Mouse (Mus musculus) naive thymus-derived CD4-positive, alpha-beta T cell, adult 2 months (primary cell): ENCODE measurements around the gene Cers6.

Source experiments
- DNase-seq: peaks from one replicate; pipeline ENCODE4 v3.0.0-alpha.2; 2011; ENCODE audit warnings: low read depth

The Cers6 gene

DNA sequence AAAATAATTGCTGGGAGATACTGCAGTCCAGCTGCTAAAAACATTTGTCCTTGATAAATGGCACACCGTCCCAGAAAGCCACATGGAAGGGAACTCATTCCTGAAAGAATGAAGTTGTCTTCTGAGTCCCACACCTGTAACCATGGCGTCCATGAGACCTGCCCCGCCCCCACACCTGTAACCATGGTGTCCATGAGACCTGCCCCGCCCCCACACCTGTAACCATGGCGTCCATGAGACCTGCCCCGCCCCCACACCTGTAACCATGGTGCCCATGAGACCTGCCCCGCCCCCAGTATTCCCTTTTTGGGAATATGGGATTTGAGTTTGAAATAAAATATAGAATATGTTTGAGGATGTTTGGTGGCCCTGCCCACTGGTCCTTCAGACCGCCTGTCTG, 106.8 kb downstream of the Cers6 start:
- no peak for DNase-seq

DNA sequence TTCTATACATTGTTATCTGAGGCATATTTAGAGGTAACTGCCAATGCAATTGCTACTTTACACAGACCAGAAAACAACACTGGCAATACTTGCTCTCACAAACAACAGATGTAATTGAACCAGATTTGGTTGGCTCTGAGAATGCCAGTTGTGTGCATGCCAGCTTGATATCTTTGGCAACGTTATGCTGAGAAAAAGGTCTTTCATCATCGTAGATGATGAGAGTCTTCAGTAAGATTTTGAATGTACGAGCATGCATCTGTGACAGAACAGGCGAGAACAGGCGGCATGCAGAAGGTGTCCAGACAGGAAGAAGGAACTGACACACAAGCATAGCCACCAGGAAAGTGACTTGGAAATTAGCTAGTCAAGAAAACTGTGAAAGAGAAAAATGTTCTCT, 110.6 kb downstream of the Cers6 start:
- DNase-seq, result no peak

DNA sequence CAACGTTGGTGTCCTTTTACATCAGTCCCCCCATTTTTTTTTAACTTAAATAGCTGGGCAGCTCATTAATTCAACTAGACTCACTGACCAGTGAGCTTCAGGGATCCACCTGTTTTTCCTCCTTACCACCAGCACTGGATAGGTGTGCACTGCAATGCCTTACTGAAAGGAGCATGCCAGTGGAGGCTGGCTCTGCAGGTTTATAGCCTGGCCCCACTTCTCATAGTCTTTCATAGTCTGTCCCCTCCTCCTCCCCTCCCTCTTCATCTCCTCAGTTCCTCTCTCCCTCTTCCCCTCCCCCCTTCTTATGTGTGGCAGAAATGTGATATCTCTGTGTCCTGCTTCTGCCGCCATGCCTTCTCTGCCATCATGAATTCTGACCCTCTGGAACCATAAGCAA, 112.5 kb downstream of the Cers6 start:
- no peak for DNase-seq

DNA sequence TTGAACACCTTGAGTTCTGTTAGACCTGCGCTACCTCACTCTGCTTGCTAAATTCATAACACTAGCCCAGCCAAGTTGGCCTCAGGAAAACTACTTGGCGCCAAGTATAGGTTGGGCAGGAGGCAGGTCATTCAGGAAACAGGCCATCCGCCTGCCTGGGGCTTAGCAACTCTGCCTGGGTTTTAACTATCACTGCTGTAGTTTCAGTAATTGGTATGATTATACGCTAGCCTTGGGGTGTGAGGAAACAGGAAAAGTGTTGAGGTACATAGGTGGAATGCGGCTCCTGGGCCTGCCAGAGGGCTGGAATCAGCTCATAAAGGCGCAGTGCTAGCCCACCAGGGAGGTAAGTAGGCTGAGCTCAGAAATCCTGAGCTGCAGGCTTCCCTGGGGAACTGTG, 114.0 kb downstream of the Cers6 start:
- DNase-seq, result no peak

DNA sequence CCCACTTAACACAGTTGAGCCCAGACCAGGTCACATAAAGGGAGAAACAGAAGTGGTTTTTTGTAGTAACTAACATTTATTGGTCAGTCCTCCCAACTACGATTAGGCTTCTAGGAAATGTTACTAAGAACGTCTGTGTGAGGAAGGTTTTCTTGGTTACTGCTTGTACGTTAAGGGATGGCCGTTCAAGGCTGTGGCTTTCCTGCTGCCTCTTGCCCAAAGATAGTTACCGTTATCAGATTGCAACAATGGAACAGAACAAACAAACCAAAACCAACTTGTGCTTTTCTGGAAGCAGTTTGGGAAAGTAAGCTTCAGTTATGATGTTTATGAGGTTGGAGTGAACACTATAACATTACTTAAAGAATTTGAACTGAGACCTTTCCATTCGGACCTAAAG, 114.5 kb downstream of the Cers6 start:
- no peak for DNase-seq

DNA sequence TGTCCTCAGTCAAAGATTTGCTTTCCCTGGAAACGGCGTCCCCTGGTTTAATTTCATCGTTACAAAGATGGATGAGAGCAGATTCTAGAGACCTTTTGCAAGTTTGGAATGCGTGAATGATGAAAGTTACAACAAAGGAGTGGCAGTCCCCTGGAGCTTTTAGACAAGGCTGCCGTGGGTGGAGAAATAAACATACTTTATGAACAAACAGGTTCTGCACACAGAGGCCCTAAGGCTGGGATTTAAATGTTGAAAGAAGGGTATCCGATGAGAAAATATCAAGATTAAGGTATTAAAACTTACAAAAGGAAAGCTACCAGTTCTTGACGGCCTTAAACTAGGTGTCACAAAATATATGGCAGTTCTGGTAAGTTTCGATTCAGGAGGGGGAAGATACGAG, 117.0 kb downstream of the Cers6 start:
- no peak for DNase-seq

DNA sequence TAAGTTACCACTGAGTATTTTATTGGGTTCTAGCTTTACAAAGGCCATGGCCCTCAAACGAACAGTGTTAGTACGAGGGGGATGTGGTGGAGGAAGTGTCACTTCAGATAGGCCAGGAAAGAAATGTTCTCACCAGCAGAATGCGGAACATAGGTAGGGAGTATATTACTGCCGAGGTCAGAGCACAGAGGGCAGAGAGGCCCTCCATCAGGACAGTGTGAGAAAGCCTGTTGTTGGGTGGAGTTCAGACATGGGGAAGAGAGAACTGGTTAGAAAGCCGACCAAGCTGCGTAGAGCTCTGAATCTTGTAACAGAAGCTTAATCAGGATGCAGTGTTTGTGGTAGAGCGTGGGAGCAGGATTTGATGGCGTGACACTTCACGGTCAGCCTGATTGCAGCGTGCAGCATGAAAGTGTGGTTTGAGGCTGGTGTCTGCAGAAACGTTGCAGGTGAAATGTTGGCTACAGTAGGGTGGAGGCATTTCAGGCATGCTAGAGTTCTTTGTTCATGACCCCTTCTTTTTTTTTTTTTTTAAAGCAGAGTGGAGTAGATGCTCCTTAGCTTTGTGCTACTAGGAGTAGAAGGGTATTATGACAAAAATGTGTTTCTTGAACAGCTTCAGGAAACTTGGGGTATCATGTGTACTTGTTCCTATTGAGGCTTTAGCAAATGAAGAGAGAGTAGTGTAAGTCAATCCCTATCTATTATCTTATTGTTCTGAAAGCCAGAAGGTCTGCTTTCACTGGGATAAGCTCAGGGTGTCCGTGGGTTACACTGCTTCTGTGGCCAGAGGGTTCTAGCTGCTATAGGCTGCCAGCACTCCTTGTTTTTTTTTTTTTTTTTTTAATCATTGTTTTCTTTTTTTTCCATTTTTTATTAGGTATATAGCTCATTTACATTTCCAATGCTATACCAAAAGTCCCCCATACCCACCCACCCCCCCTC, 117.7 kb downstream of the Cers6 start:
- DNase-seq, result peak; percentile 44

DNA sequence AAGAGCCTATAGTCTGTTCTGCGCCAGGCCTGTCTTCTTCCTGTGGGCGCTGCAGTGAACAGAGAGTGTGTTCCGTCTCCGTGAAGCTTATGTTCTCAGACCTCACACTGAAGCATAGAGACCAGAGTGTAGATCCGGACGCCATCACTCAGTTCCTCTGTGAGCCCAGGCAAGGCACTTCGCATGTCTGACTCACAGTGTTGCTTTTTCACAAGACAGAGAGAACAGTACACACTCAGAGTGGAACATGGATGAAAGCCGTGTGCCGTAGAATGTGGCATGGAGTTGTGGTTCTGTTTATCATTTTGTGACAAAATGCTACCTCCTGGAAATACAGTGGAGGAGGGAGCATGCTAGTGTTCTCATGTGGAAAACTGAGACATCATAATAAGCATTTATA, 120.1 kb downstream of the Cers6 start:
- peak; percentile 65 for DNase-seq

DNA sequence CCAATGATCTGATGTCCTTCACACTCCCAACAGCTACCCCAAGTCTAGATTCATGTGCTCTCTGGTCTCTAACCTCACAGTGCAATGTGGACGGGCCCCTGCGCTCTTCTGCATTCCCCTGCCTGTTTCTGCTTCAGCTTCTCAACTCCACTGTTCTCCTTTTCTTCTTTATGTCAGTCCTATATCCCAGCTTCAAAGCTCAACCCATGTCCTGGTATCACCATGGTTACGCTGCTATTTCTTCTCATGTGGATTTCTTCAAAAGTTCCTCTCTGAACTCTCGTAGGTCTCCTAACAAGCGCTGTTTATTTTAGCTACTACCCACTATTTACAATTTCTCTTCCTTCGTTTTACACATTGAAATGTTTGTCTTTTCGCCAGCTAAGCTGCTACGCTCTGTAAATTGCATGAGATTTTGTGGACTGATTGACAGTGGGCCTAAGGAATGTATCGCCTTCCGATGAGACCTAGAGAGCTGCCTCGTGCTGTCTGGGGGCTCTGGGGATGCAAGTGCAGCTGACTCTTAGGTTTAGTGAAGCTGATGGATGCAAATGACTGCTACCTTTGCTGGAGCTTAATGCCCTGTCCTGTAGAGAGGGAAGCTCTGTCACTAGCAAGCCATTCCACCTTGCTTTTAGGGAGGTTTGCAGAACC, 120.6 kb downstream of the Cers6 start:
- DNase-seq, result peak; percentile 73

DNA sequence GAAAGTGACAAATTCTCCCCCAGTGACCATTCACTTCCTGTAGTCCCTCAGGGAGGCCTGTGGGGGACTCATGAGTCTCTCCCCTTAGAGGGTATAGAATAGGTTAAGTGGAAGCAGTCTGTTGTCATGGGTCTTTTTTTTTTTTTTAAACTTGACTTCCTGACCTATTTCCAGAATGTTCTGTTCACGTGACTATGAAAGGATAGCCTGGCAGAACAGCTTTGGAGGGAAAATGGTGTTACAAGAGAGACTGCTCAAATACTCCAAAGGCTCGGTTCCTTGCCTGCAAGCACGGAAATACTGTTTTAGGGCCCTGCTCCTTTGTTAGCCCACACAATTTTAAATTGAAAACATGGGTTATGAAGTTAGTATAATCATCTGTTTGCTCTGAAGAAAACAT, 121.7 kb downstream of the Cers6 start:
- no peak for DNase-seq

DNA sequence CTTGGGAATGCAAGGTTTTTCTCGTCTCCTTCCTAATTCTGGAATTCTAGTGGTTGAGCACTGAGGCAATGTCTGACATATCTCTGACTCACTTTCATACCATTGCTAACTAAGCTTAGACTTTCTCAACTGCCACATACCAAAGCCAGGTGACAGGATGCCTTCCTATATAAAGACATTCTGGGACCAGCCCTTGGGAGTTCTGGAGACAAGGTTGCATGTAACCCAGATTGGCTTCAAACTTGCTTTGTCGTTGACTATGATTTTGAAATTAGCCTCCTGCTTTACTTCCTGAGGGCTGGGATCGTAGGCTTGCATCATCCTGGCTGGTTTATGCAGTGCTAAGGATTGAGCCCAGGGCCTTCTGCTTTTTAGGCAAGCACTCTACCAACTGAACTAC, 122.2 kb downstream of the Cers6 start:
- no peak for DNase-seq

DNA sequence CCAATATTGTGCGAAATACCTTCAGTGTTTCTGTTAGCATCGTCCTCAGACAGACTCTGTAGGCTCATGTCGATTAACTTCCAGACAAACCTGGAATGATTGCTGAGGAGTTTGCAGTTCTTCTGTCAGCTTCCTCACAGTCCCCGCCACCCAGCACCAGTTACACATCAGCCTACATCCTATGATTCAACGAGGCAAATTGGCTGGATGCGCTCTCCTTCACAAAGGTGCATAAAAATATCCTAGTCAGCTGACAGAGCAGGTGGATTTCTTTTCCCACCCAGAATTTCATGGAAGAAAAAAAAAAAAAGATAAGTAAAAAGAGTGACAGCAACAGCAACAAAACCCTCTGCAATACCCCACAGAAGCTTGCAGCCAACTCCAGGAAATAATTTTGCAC, 127.9 kb downstream of the Cers6 start:
- no peak for DNase-seq

DNA sequence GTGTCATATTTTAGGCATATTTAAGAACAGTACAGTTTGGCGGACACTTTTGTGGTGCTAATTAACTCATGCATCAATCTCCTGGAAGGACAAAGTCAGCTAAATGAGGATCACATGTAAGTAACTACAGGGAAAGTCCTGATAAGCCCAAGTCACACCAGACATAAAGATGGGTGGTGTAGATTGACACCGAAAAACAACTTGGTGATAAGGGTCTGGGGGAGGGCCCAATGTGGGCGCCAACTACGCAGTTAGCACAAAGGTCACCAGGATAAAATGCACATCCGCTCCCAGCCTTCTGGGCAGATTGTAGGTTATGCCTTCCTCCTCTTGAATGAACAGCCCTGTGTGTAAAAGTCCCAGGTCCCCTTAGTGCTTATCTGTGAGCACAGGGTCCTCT, 131.4 kb downstream of the Cers6 start:
- DNase-seq, result no peak

DNA sequence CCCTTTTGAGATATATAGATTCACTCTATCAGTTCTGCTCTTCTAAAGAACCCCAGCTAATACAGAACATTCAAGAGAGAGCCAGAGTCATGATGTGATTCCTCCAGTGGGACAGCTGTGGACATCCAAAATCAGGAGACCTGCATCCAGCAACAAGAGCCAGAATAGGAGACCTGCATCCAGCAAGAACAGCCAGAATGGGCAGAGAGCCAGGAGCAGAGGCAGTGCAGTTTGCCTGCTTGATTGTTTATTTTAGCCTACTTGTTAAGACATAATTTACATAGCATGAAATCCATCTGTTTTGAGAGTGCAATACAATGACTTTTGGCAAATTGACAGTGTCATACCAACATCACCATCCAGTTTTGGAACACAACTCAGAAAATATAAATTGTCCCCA, 133.2 kb downstream of the Cers6 start:
- DNase-seq, result no peak

DNA sequence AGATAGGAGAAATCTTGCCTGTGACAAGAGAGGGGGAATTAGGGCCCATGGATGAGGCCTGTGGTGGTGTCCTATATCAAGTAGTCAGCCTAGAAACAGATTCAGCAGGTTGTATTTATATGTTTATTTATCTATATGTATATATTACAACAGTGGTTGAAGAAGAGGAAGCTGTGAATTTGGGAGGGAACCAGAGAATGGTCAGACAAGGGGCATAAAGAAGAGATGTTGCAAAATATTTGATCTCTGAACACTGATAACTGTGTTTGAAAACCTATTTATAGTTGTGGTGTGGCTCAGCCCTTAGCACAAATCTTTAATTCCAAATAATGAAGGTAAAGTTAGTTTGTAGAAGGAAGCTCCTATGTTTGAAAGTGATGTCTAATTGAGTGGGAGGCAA, 134.5 kb downstream of the Cers6 start:
- DNase-seq, result no peak

DNA sequence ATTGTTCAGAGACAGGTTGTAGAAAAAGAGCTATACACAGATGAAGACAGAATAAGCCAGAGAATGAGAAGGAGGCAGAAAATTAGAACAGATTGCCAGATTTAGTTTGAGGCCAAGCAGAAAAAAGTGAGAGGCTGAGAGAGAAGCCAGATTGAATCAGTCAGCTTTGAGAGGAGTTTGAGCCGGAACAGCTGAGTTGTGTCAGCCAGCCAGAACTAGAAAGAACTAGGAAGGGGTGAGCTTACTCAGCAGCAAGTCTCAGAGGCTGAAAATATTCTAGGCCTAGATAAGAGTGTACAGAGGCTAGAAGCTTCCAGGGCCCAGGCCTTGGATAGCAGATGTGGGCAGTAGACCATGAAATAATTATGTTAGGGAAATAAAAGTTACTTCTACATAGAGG, 135.0 kb downstream of the Cers6 start:
- no peak for DNase-seq

DNA sequence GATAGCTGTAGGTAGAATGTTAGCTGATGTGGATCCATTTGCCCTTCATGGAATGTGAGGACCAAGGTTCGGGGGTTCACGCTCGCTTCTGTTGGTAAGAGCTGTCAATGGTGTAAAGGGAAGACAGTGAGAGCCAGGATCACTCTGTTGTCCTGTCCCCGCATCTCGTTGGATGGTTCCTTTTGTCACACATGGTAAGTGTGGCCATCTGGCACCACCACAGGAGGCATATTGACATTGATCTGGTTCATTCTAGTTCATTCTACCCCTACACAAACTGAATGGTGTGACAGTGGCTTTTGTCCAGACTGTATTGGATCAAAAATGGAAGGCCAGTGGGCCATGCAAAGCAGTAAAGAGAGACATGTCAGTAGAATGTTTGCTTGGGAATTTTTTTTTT, 142.8 kb downstream of the Cers6 start:
- DNase-seq, result no peak

DNA sequence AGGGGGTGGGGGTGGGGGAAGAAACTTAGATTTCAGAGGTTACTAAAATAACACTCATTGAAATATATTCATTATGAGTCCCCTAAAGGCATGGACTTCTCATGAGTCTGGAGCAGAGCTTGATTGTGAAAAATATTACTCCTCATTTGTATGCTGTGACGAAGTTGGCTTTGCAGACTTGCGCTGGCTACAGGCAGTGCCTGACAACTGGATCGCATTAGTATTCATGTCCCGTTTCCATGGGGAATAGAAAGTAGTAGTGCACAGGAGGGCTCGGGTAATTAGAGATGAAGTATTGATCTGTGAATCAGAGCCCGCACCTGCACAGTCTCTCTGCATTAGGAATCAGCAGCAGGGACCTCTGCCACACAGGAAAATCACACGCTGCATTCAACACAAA, 150.2 kb downstream of the Cers6 start:
- DNase-seq, result no peak

DNA sequence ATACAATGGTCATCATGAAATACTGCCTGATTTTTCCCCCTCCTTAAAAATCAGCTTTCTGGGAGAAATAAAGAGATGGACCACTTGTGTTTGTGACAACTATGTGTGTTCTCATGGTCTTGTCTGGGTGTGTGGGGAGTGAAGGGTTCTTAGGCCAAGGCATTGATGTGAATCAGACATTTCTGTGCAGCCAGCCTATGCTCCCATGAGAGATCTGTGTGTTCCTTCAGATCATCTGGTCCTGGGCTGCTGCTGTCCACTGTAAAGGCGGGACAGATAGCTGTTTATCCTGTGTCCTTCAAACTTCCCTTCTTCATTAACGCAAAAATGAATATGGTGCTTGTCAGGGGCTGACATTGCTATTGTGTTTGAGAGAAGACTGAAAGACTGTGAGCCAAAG, 150.6 kb downstream of the Cers6 start:
- DNase-seq, result no peak

DNA sequence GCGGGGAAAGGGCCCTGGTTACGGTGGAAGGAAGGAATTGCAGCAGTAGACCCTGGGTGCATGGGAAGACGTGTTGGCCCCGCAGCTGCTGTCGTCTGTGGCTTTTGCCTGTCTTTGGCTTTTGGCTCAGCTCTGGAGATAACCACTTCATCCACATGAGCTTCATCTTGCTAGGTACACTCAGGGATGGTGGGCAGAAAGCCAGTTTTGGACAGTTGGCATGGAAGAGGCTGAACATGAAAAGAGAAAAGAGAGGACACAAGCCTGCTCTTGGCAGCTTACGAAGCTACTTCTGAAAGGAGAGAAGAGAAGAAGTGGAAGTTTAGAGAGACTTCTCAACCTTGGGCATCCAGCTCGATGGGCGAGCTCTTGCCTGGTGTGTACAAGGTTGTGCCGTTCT, 153.0 kb downstream of the Cers6 start:
- no peak for DNase-seq

DNA sequence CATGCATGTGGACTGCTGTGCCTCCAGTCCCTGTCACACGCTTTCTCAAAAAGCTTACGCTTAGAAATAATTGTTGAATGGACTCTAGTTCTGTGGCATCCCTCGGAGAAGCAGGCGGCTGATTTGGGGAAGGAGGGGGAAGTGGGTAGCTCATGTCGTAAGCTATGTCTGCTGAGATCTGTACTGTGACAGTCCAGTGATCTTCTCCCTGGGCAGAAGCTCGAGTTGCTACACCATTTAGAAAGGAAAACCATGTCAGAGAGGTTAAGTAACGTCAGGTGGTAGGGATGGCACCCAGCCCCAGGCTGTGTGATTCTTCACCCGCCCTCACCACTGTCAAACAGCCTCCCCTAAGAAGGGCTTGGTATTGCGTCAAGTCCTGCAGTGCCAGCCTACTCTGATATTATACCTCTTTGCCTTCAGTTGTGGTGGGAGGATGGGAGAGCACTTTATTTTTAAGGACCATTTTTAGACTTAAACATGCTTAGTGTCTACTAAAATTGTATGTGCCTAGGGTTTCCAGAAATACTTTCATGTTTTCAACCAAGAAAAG, 154.0 kb downstream of the Cers6 start:
- DNase-seq, result no peak

DNA sequence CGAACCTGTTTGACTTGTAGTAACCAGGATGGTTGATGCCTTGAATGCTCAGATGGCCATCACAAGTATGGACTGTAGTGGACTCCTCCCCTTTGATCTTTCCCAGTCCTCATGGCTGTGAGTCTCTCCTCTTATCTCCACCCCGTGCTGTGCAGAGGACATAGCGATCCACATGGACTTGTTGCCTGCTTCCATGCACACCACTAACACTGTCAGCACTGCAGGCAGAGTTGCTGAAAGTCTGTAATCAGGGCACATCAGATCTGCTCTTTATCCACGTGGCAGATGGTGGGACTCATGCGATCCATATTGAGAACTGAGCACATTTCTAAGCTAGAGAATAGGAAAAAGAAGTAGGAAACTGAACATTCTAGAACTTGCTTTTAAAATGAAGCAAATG, 154.6 kb downstream of the Cers6 start:
- DNase-seq, result no peak

DNA sequence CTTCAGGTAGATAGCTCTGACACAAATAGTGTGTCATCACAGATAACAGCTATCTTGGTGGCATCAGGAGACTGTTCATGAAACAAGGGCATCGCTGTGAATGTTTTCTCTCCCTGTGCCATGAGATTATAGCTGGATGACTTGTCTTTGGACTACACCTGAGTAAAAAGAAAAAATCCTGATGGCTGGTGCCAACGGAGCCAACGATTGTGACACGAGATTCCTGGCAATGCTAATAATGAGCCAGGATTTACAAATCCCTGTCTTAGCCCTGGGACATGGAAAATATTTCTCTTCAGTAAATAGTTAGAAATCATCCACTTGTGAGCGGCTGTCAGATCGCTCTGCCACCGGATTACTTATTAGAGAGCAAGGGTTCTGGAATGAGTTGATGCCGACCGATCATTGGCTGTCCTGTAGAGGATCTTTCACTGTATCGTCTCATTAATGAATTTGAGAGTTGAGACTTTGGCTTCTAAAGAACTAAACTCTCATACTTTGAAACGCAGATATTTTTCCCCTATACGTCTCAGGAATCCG, 157.9 kb downstream of the Cers6 start:
- DNase-seq, result no peak
